Mouse (Mus musculus) regulatory T cell (primary cell): Measurements from ENCODE around the gene Gm10799.

Source experiments
- in situ Hi-C: fragments of 300-600 bp; cut with MboI, MseI; formaldehyde crosslinking; loops from one replicate; pipeline ENCODE4 v1.15.1; 2025; ENCODE audit warnings: high pct_unique_total_duplicates

Gm10799 gene

GRCm38 (mm10) chr2:104065526-104065925 lies 2.8 kb downstream of the Gm10799 start, which contains the start of gene Gm10912:
Gene Gm10912, plus strand, starts transcription at chr2:104065826.
- in situ Hi-C loops = loop anchor here (5.0 kb wide), 1 partner anchor 1138 kb away; no protein-coding TSS in a partner anchor

GRCm38 (mm10) chr2:104064152-104064551 lies 4.2 kb downstream of the Gm10799 start:
- in situ Hi-C loops = no loop called here

GRCm38 (mm10) chr2:104062665-104063064 lies 5.7 kb downstream of the Gm10799 start:
- in situ Hi-C loops = no loop called here

GRCm38 (mm10) chr2:104060996-104061395 lies 7.4 kb downstream of the Gm10799 start:
- in situ Hi-C loops = no loop called here

- in situ Hi-C loops = no loop called here
Observed at GRCm38 (mm10) chr2:104059786-104060185, 8.6 kb downstream of the Gm10799 start.

GRCm38 (mm10) chr2:104058954-104059353 lies 9.4 kb downstream of the Gm10799 start:
- in situ Hi-C loops = no loop called here

- in situ Hi-C loops = no loop called here
Observed at GRCm38 (mm10) chr2:104058381-104058780, 10.0 kb downstream of the Gm10799 start.

- in situ Hi-C loops = no loop called here
Observed at GRCm38 (mm10) chr2:104044479-104045080, 23.8 kb downstream of the Gm10799 start.

- in situ Hi-C loops = no loop called here
Observed at GRCm38 (mm10) chr2:104043624-104044478, 24.5 kb downstream of the Gm10799 start.

GRCm38 (mm10) chr2:104042766-104043165 lies 25.6 kb downstream of the Gm10799 start:
- in situ Hi-C loops = no loop called here

- in situ Hi-C loops = no loop called here
Observed at GRCm38 (mm10) chr2:104041632-104042031, 26.7 kb downstream of the Gm10799 start.

GRCm38 (mm10) chr2:104038236-104038635 lies 30.1 kb downstream of the Gm10799 start:
- in situ Hi-C loops = loop anchor here (10.0 kb wide), 1 partner anchor 537 kb away; no protein-coding TSS in a partner anchor

GRCm38 (mm10) chr2:104036316-104036715 lies 32.0 kb downstream of the Gm10799 start:
- in situ Hi-C loops = loop anchor here (10.0 kb wide), 1 partner anchor 538 kb away; no protein-coding TSS in a partner anchor

- in situ Hi-C loops = loop anchor here (10.0 kb wide), 1 partner anchor 539 kb away; no protein-coding TSS in a partner anchor
Observed at GRCm38 (mm10) chr2:104035595-104035994, 32.8 kb downstream of the Gm10799 start.

- in situ Hi-C loops = loop anchor here (10.0 kb wide), 1 partner anchor 540 kb away; no protein-coding TSS in a partner anchor
Observed at GRCm38 (mm10) chr2:104034832-104035472, 33.4 kb downstream of the Gm10799 start.

- in situ Hi-C loops = loop anchor here (10.0 kb wide), 1 partner anchor 543 kb away; no protein-coding TSS in a partner anchor
Observed at GRCm38 (mm10) chr2:104032056-104032455, 36.3 kb downstream of the Gm10799 start.

GRCm38 (mm10) chr2:104030381-104030780 lies 38.0 kb downstream of the Gm10799 start:
- in situ Hi-C loops = loop anchor here (10.0 kb wide), 1 partner anchor 544 kb away; no protein-coding TSS in a partner anchor

GRCm38 (mm10) chr2:104029074-104029473 lies 39.3 kb downstream of the Gm10799 start:
- in situ Hi-C loops = no loop called here

- in situ Hi-C loops = no loop called here
Observed at GRCm38 (mm10) chr2:104028139-104028723, 40.1 kb downstream of the Gm10799 start, which contains the start of gene 4931422A03Rik. Gene 4931422A03Rik, minus strand, starts transcription at chr2:104028361.

GRCm38 (mm10) chr2:104027458-104028138 lies 40.8 kb downstream of the Gm10799 start, which contains the start of gene Fbxo3:
Gene Fbxo3, plus strand, starts transcription at chr2:104027721.
- in situ Hi-C loops = no loop called here

- in situ Hi-C loops = no loop called here
Observed at GRCm38 (mm10) chr2:104024656-104025055, 43.7 kb downstream of the Gm10799 start.
